Mouse (Mus musculus) cerebellum, adult 11 months (tissue): ENCODE results near the gene Cdc14b.

Source experiments
- DNase-seq: peaks from one replicate; pipeline ENCODE4 v3.0.0; 2022

Cdc14b gene

GRCm38 (mm10) chr13:64274879-64275753 lies at the start of gene Cdc14b:
Gene Cdc14b, minus strand, starts transcription at chr13:64275290.
- peak; percentile 57 for DNase-seq

- DNase-seq, result no peak
Measured at GRCm38 (mm10) chr13:64322561-64323281, 47.6 kb upstream of the Cdc14b start.

- no peak for DNase-seq
Measured at GRCm38 (mm10) chr13:64320334-64320733, 45.2 kb upstream of the Cdc14b start.

GRCm38 (mm10) chr13:64319782-64320181 lies 44.7 kb upstream of the Cdc14b start:
- DNase-seq, result no peak

- no peak for DNase-seq
Measured at GRCm38 (mm10) chr13:64318355-64318754, 43.3 kb upstream of the Cdc14b start.

- DNase-seq, result no peak
Measured at GRCm38 (mm10) chr13:64315483-64316050, 40.5 kb upstream of the Cdc14b start.

- DNase-seq, result no peak
Measured at GRCm38 (mm10) chr13:64314041-64314440, 39.0 kb upstream of the Cdc14b start.

- DNase-seq, result no peak
Measured at GRCm38 (mm10) chr13:64312916-64313289, 37.8 kb upstream of the Cdc14b start.

GRCm38 (mm10) chr13:64312024-64312915 lies 37.2 kb upstream of the Cdc14b start, which contains the start of gene Aaed1:
Gene Aaed1, minus strand, starts transcription at chr13:64312710.
- DNase-seq, result peak; percentile 87

GRCm38 (mm10) chr13:64311266-64311665 lies 36.2 kb upstream of the Cdc14b start:
- DNase-seq, result no peak

GRCm38 (mm10) chr13:64310585-64310984 lies 35.5 kb upstream of the Cdc14b start:
- no peak for DNase-seq

- DNase-seq, result no peak
Measured at GRCm38 (mm10) chr13:64309842-64310241, 34.8 kb upstream of the Cdc14b start.

- no peak for DNase-seq
Measured at GRCm38 (mm10) chr13:64309036-64309435, 33.9 kb upstream of the Cdc14b start.

- DNase-seq, result peak; percentile 59
Measured at GRCm38 (mm10) chr13:64307508-64307907, 32.4 kb upstream of the Cdc14b start.

- DNase-seq, result peak; percentile 38
Measured at GRCm38 (mm10) chr13:64306078-64306477, 31.0 kb upstream of the Cdc14b start.

- DNase-seq, result no peak
Measured at GRCm38 (mm10) chr13:64299069-64299468, 24.0 kb upstream of the Cdc14b start.

- DNase-seq, result no peak
Measured at GRCm38 (mm10) chr13:64286791-64287190, 11.7 kb upstream of the Cdc14b start.

- DNase-seq, result no peak
Measured at GRCm38 (mm10) chr13:64286321-64286720, 11.2 kb upstream of the Cdc14b start.

- DNase-seq, result no peak
Measured at GRCm38 (mm10) chr13:64284676-64285075, 9.6 kb upstream of the Cdc14b start.

- no peak for DNase-seq
Measured at GRCm38 (mm10) chr13:64280940-64281339, 5.8 kb upstream of the Cdc14b start.

GRCm38 (mm10) chr13:64275754-64276127 lies 651 bp upstream of the Cdc14b start:
- DNase-seq, result no peak
